Comparison of ENCODE assay signal across 26 mouse cellular contexts in the genomic region with DNA sequence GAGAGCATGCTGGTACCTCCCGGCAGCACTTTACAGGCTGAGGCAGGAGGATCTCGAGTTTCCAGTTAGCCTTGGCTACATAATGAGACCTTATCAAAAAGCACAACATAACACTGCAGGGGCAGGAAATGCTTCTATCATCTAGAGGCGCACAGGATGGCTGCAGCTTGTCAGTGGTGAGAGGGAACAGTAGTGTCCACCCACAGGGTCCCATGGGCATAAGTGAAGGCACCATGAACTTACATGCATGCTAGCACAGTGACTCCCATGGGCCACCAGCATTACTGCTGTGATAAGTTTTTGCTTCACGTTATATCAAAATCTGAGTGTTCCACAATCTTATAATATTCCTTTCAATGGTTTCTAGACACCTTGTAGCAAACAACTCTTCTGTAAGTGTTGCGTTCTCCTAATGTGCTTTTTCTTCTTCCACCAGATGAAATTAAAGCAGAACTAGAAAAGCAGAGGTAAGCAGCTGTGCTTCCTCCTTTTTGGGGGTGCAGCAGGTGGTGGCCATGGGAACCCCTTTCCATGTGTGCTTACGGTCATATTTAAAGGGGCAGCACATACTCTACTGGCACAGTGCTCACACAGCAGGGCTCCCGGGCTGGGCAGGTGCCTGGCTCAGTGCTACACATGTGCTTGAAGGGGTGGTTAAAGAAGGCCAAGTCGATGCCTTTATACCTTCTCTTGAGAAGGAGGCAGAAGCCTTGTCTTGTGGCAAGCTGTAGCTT. TPM values are rescaled to one million over a fixed set of nuclear protein-coding genes. Genes with fewer than 3 reads are reported as not detected.
A peak's percentile ranks its signal among the peaks of the same experiment; 100 is the strongest.
DNase-seq lines count a peak whose midpoint lies in the region; ATAC-seq and TF ChIP-seq lines count a peak whose summit lies in the region.
"Had no signal": no experiment of that assay in that cellular context is flagged by ENCODE, and none has a peak within 500 bp of the region (broad histone marks: within the 10 kb centered on the region; RNA-seq: fewer than 3 reads in every experiment).

No protein-coding gene starts in this region.

- dilution Hi-C loops in CH12.LX (cut with MboI; ENCODE audit: extremely low pct_ligation_motif_present, extremely low pct_unique_long_range_greater_than_20kb, low sequenced_read_pairs), result no loop called here

- TF ChIP-seq CTCF in spleen, adult 2 months (IDR thresholded peaks at IDR 0.05; ENCODE audit: extremely low read depth, insufficient read depth, insufficient read length, insufficient replicate concordance), result no peak
- TF ChIP-seq CTCF in CH12.LX (conservative IDR thresholded peaks at IDR 0.05 in 1 of 2, IDR thresholded peaks at IDR 0.05 in 1 of 2; ENCODE audit: low read depth in 2 of 2, low read length in 2 of 2), result no peak
- TF ChIP-seq CTCF in small intestine, adult 2 months (IDR thresholded peaks at IDR 0.05; ENCODE audit: extremely low read depth, insufficient read length, insufficient replicate concordance, low read depth, low read length), result no peak

- 31% methylated on average over 8 of the region's 8 CpGs for WGBS in spleen, adult 2 months
- WGBS in small intestine, adult 2 months, result 86% methylated on average over 8 of the region's 8 CpGs

- peaks cover 35% of the 10 kb centered on the region; the same call in 1 of the 2 replicates for H3K4me1 ChIP-seq in spleen, adult 2 months (ENCODE audit: control insufficient read depth, insufficient read depth, insufficient read length)
- H3K4me1 ChIP-seq in CH12.LX (ENCODE audit: control insufficient read depth in 1 of 2, insufficient read depth in 2 of 2), result peaks cover 5 to 46% of the 10 kb centered on the region in 2 experiments; a peak in 3 of 4 replicates
- peaks cover 19% of the 10 kb centered on the region; the same call in 1 of the 2 replicates for H3K4me1 ChIP-seq in small intestine, adult 2 months (ENCODE audit: control insufficient read depth, insufficient read depth, insufficient read length, low read length)
- H3K4me1 ChIP-seq: limb, embryonic 12.5 days; lung, embryonic 15.5 days; midbrain, embryonic 12.5 days had no signal

- H3K9me3 ChIP-seq in CH12.LX (replicated peaks; ENCODE audit: low read length), result no peaks in the 10 kb centered on the region
- H3K9me3 ChIP-seq: heart, embryonic 13.5 days; limb, embryonic 12.5 days; lung, embryonic 15.5 days; midbrain, embryonic 12.5 days had no signal

- TF ChIP-seq EP300 in CH12.LX (IDR thresholded peaks at IDR 0.05; ENCODE audit: low read length), result no peak

- peak overlapping the region; percentile 88 for H3K27ac ChIP-seq in spleen, adult 2 months (ENCODE audit: insufficient read depth, low read length)
- no peak overlapping the region for H3K27ac ChIP-seq in CH12.LX (ENCODE audit: insufficient read depth, low read depth)
- peak overlapping the region; percentile 33 for H3K27ac ChIP-seq in small intestine, adult 2 months (ENCODE audit: insufficient read depth, low read depth, low read length)
- H3K27ac ChIP-seq: heart, adult 2 months; heart, embryonic 13.5 days; hindbrain, embryonic 14.5 days; kidney, postnatal 0 days; limb, embryonic 12.5 days; liver, embryonic 14.5 days; lung, embryonic 15.5 days; midbrain, embryonic 12.5 days; stomach, postnatal 0 days had no signal

- no peaks in the 10 kb centered on the region for H3K36me3 ChIP-seq in spleen, adult 2 months (ENCODE audit: control insufficient read depth, insufficient read depth, low read length)
- peaks cover 5 to 45% of the 10 kb centered on the region in 2 experiments for H3K36me3 ChIP-seq in CH12.LX (replicated peaks in 1 of 2; ENCODE audit: control insufficient read depth in 1 of 2, insufficient read depth in 1 of 2, low read length in 1 of 2)
- peaks cover 17% of the 10 kb centered on the region; the same call in 1 of the 2 replicates for H3K36me3 ChIP-seq in small intestine, adult 2 months (ENCODE audit: control insufficient read depth, insufficient read depth, low read length)
- H3K36me3 ChIP-seq: midbrain, embryonic 12.5 days had no signal

- no peaks in the 10 kb centered on the region for H3K79me2 ChIP-seq in CH12.LX (replicated peaks; ENCODE audit: control insufficient read depth, extremely low read depth, insufficient read depth, poor library complexity, severe bottlenecking)

- no peak overlapping the region for H3K4me3 ChIP-seq in spleen, adult 2 months (ENCODE audit: extremely low read depth, insufficient read depth, insufficient read length)
- H3K4me3 ChIP-seq in CH12.LX (replicated peaks in 1 of 3; ENCODE audit: low read depth in 2 of 3, low read length in 2 of 3, poor library complexity in 1 of 3), result no peak overlapping the region
- H3K4me3 ChIP-seq in small intestine, adult 2 months (ENCODE audit: low read depth, low read length), result no peak overlapping the region
- H3K4me3 ChIP-seq: heart, adult 2 months; heart, embryonic 13.5 days; limb, embryonic 12.5 days; lung, embryonic 15.5 days; midbrain, embryonic 12.5 days had no signal

- no peak for TF ChIP-seq RAD21 in CH12.LX (IDR thresholded peaks at IDR 0.05; ENCODE audit: low read depth, low read length)

- H3K9ac ChIP-seq in CH12.LX (ENCODE audit: insufficient read depth, low read depth), result no peak overlapping the region
- H3K9ac ChIP-seq: forebrain, postnatal 0 days; heart, embryonic 13.5 days; hindbrain, embryonic 14.5 days; limb, embryonic 12.5 days; liver, embryonic 14.5 days; lung, embryonic 15.5 days; midbrain, embryonic 12.5 days had no signal

- DNase-seq in spleen, adult 2 months (ENCODE audit: low read depth in 1 of 2, low spot score in 2 of 2), result peak; percentile 31 to 46
- no peak for DNase-seq in spleen, adult 12 weeks (ENCODE audit: low spot score)
- peak; percentile 34 for DNase-seq in CH12.LX (ENCODE audit: extremely low read depth)
- DNase-seq in left cerebral cortex, adult 9 months (ENCODE audit: low spot score in 2 of 2), result no peak
- DNase-seq in cerebellum, postnatal 14 days, result no peak
- DNase-seq: adrenal gland, postnatal 10 days; cerebellum, adult 8-10 months; forebrain, postnatal 0 days; gastrocnemius, postnatal 25 days; kidney, adult 2 months; layer of hippocampus, adult 9-11 months; lung, postnatal 4 days; thymus, postnatal 36 days had no signal

- no peaks in the 10 kb centered on the region for H3K27me3 ChIP-seq in spleen, adult 2 months (ENCODE audit: control insufficient read depth, insufficient read depth, low read length)
- H3K27me3 ChIP-seq in CH12.LX (replicated peaks), result no peaks in the 10 kb centered on the region
- H3K27me3 ChIP-seq in small intestine, adult 2 months (ENCODE audit: control insufficient read depth, insufficient read depth, low read length), result no peaks in the 10 kb centered on the region
- H3K27me3 ChIP-seq: heart, embryonic 13.5 days; limb, embryonic 12.5 days; lung, embryonic 15.5 days; midbrain, embryonic 12.5 days had no signal

- no peak for TF ChIP-seq POLR2A in spleen, adult 2 months (IDR thresholded peaks at IDR 0.05; ENCODE audit: low read depth, low read length)
- no peak for TF ChIP-seq POLR2A in CH12.LX (IDR thresholded peaks at IDR 0.05; ENCODE audit: low read depth, low read length)
- TF ChIP-seq POLR2A in small intestine, adult 2 months (IDR thresholded peaks at IDR 0.05; ENCODE audit: low read depth, low read length), result no peak

- ATAC-seq in hematopoietic stem cell, adult 5-6 weeks (replicated peaks in 1 of 2; ENCODE audit: insufficient read depth in 1 of 2, low FRiP score in 2 of 2, low TSS enrichment in 1 of 2, low read depth in 1 of 2, poor library complexity in 2 of 2, severe bottlenecking in 2 of 2), result peak; percentile 57 to 68; a peak in 3 of 4 replicates
- ATAC-seq in erythroid progenitor cell, adult 5-6 weeks (replicated peaks; ENCODE audit: low FRiP score, poor library complexity, severe bottlenecking), result no peak
- ATAC-seq: forebrain, postnatal 0 days; inflammation-experienced regulatory T-cells, adult 6 months had no signal

- H3K4me2 ChIP-seq in CH12.LX (ENCODE audit: insufficient read depth, low read depth, poor library complexity, severe bottlenecking), result no peak overlapping the region
- H3K4me2 ChIP-seq: heart, embryonic 13.5 days; hindbrain, embryonic 14.5 days; limb, embryonic 12.5 days; lung, embryonic 15.5 days; midbrain, embryonic 12.5 days had no signal

- in situ Hi-C loops in CH12.LX (cut with MboI; ENCODE audit: low pct_ligation_motif_present, low pct_unique_long_range_greater_than_20kb, low sequenced_read_pairs), result no loop called here

TF ChIP-seq in CH12.LX, 34 proteins besides CTCF, POLR2A, EP300 and RAD21 (continues in another document):
- TF ChIP-seq ELF1 (IDR thresholded peaks at IDR 0.05; ENCODE audit: low read depth, low read length), result no peak
- no peak for TF ChIP-seq HCFC1 (IDR thresholded peaks at IDR 0.05; ENCODE audit: low read depth, low read length)
- no peak for TF ChIP-seq ZKSCAN1 (IDR thresholded peaks at IDR 0.05; ENCODE audit: borderline replicate concordance, low read depth, low read length)
- no peak for TF ChIP-seq USF2 (conservative IDR thresholded peaks at IDR 0.05; ENCODE audit: low read depth, low read length)
- no peak for TF ChIP-seq ZNF384 (IDR thresholded peaks at IDR 0.05; ENCODE audit: low read depth, low read length)
- TF ChIP-seq ZC3H11A (IDR thresholded peaks at IDR 0.05; ENCODE audit: low read depth, low read length), result no peak
- no peak for TF ChIP-seq USF1 (IDR thresholded peaks at IDR 0.05; ENCODE audit: low read depth, low read length)
- no peak for TF ChIP-seq BHLHE40 (IDR thresholded peaks at IDR 0.05; ENCODE audit: low read depth, low read length)
- TF ChIP-seq NELFE (IDR thresholded peaks at IDR 0.05; ENCODE audit: low read depth, low read length), result no peak
- TF ChIP-seq MAX (IDR thresholded peaks at IDR 0.05; ENCODE audit: low read length), result no peak
- no peak for TF ChIP-seq UBTF (IDR thresholded peaks at IDR 0.05; ENCODE audit: low read depth, low read length)

RNA-seq across cellular contexts. Expression of gene Arfgef2, which starts 21.3 kb away (rescaled TPM):
- polyA plus RNA-seq in spleen, adult 2 months (2012; rRNA removed), result 11.6 and 13.2 TPM in 2 replicates
- total RNA-seq in CH12.LX (2012; rRNA removed), result 11.2 and 12.5 TPM in 2 replicates
- total RNA-seq in CH12.LX (2014; rRNA removed), result 8.2 and 9.2 TPM in 2 replicates
- 15.3 and 18.7 TPM in 2 replicates for polyA plus RNA-seq in CH12.LX (2012; ENCODE audit: insufficient read length, low read depth)
- total RNA-seq in hematopoietic stem cell, adult 5-6 weeks (2017), result 15.5 and 16.9 TPM in 2 replicates
- 6.8 and 11.6 TPM in 2 replicates for polyA plus RNA-seq in small intestine, adult 2 months (2012; rRNA removed)
- total RNA-seq in erythroid progenitor cell, adult 5-6 weeks (2015; ENCODE audit: low replicate concordance), result 7.1 and 11.9 TPM in 2 replicates
- 16.3 and 19.1 TPM in 2 replicates for total RNA-seq in erythroid progenitor cell, adult 5-6 weeks (2017; ENCODE audit: low replicate concordance)

RNA-seq across cellular contexts. Expression of gene Trp53rkb, which starts 34.3 kb away (rescaled TPM):
- polyA plus RNA-seq in spleen, adult 2 months (2012; rRNA removed), result 4.1 and 4.7 TPM in 2 replicates
- total RNA-seq in CH12.LX (2012; rRNA removed) (6.0 and 7.1 TPM in 2 replicates), CH12.LX (2014; rRNA removed) (7.0 and 8.8 TPM in 2 replicates)
- polyA plus RNA-seq in CH12.LX (2012; ENCODE audit: insufficient read length, low read depth), result 7.8 and 9.1 TPM in 2 replicates
- 1.6 and 4.3 TPM in 2 replicates for total RNA-seq in hematopoietic stem cell, adult 5-6 weeks (2017)
- 2.8 and 3.2 TPM in 2 replicates for polyA plus RNA-seq in small intestine, adult 2 months (2012; rRNA removed)
- 0.72 and 2.5 TPM in 2 replicates for total RNA-seq in erythroid progenitor cell, adult 5-6 weeks (2015; ENCODE audit: low replicate concordance)
- 0.51 TPM in 1 of 2 replicates, not detected in the other for total RNA-seq in erythroid progenitor cell, adult 5-6 weeks (2017; ENCODE audit: low replicate concordance)

Comparison
In these comparisons a context has a peak if more than half of its experiments do, and no peak if none do; other contexts are left out.
1. DNase-seq: peak in spleen, adult 2 months (2 of 2) and CH12.LX (single experiment); none in spleen, adult 12 weeks (single experiment), left cerebral cortex, adult 9 months (0 of 2) and cerebellum, postnatal 14 days (0 of 2).